Mouse (Mus musculus): ENCODE results near the gene 9530053A07Rik. TPM values are rescaled to one million over a fixed set of nuclear protein-coding genes. Genes with fewer than 3 reads are reported as not detected.

9530053A07Rik gene
- total and polyA plus RNA-seq, 3 experiments, result not detected

DNA sequence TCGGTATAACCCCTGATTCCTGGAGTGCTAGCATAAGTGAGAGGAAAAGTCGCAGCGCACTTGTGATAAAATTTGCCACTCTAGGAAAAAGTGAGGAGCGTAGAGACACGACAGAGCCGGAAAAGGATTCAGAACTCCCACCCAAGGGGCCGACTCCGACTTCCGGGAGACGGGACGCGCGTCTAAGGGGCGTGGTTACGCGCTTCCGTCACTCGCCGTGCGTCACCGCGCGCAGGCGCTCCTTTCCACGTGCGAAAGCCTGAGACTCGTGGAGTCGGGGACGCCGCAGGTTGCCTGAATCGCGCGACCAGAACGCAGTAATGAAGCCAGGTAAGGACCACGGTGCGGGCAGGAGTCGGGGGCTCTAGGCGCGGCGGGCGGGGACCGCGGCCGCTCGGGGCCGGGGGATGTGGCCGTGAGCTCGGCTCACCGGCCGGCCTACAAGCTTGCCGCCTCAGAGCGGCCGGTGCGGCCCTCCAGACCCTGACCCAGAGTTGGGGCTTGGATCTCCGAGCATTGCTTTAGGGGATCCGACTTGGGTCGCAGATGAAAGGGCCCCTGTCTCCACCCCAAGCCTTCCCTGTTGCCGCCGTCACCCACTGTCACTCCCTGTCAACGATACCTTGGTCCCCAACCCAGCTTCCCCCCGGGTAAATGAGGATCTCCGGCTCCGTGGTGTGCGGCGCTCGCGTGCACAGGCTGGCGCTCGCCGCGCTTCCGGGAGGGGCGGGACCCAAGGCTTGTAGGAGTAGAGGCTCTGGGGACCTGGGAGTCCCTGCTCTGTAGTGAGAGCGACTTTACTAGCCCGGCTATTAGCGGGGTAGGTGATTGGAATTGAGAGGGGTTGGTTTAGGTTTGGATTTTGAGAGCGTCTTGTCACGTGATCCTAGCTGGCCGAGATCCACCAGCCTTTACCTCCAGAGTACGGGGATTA lies 40.5 kb downstream of the 9530053A07Rik start, which contains the start of gene Fbl (continued):
- TF ChIP-seq BHLHE40 (IDR thresholded peaks at IDR 0.05; ENCODE audit: borderline replicate concordance, low read depth, low read length), result peak; percentile 61; the same call in 1 of the 2 replicates
- TF ChIP-seq ELF1 (IDR thresholded peaks at IDR 0.05; ENCODE audit: low read depth, low read length), result peak; percentile 98
- peak; percentile 95 for TF ChIP-seq POLR2AphosphoS2 (IDR thresholded peaks at IDR 0.05; ENCODE audit: low read length)
- TF ChIP-seq KAT2A (conservative IDR thresholded peaks at IDR 0.05; ENCODE audit: low read depth, low read length), result peak; percentile 45; the same call in 1 of the 2 replicates

DNA sequence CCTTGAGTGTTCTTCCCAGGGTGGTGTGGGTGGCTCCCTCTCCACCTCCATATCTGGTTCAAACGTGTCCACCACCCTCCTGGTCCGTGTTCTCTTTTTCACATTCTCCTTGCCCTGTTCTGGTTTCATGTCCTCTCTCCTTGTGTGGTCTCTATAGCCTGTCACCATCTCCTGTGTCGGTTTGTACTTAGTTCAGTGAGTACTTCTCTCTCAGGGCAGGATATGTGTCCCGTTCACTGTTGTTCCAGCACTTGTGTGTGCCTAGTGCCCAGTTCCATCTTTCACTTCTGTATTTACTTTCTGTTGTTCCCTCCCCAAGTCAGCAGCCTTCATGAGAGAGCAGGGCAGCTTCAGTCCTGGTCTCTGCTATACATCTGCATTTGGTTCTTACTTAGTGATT lies 46.1 kb downstream of the 9530053A07Rik start:
- H3K79me2 ChIP-seq (ENCODE audit: control insufficient read depth, insufficient read depth, low read length, poor library complexity), result peaks cover 52% of the 10 kb centered on the region
- no peak overlapping the region for H3K9ac ChIP-seq (ENCODE audit: control insufficient read depth, low read depth, low read length, poor library complexity, severe bottlenecking)
- H3K36me3 ChIP-seq (ENCODE audit: control insufficient read depth in 1 of 2, insufficient read depth in 2 of 2, low read length in 2 of 2), result peaks cover 15 to 16% of the 10 kb centered on the region in 2 experiments
- no peak overlapping the region for H3K4me3 ChIP-seq (ENCODE audit: control insufficient read depth in 1 of 2, insufficient read depth in 1 of 2, low read depth in 2 of 2, low read length in 2 of 2)
- no peak for TF ChIP-seq MYB (IDR thresholded peaks at IDR 0.05; ENCODE audit: low read depth, low read length)
- TF ChIP-seq CHD1 (IDR thresholded peaks at IDR 0.05; ENCODE audit: low read depth, low read length), result no peak
- TF ChIP-seq MAZ (IDR thresholded peaks at IDR 0.05; ENCODE audit: low read depth, low read length), result no peak
- TF ChIP-seq RAD21 (IDR thresholded peaks at IDR 0.05; ENCODE audit: low read depth, low read length), result no peak
- no peak for TF ChIP-seq CHD2 (IDR thresholded peaks at IDR 0.05; ENCODE audit: low read length)
- no peak for TF ChIP-seq HCFC1 (IDR thresholded peaks at IDR 0.05; ENCODE audit: low read depth, low read length)
- TF ChIP-seq ZMIZ1 (IDR thresholded peaks at IDR 0.05; ENCODE audit: low read depth, low read length), result no peak
- no peak for TF ChIP-seq UBTF (IDR thresholded peaks at IDR 0.05; ENCODE audit: borderline replicate concordance, insufficient read depth, low read depth, low read length)
- no peak for TF ChIP-seq JUND (IDR thresholded peaks at IDR 0.05; ENCODE audit: low read depth, low read length)
- no peak for TF ChIP-seq EP300 (IDR thresholded peaks at IDR 0.05; ENCODE audit: low read depth in 1 of 2, low read length in 2 of 2)
- TF ChIP-seq ZC3H11A (IDR thresholded peaks at IDR 0.05; ENCODE audit: low read depth, low read length), result no peak
- no peak for TF ChIP-seq GATA1 (IDR thresholded peaks at IDR 0.05; ENCODE audit: low read depth, low read length)
- no peak for TF ChIP-seq TBP (IDR thresholded peaks at IDR 0.05; ENCODE audit: low read depth, low read length)
- no peak for TF ChIP-seq ZNF384 (IDR thresholded peaks at IDR 0.05; ENCODE audit: low read depth, low read length)
- no peak for TF ChIP-seq KAT2A (conservative IDR thresholded peaks at IDR 0.05; ENCODE audit: low read depth, low read length)
- TF ChIP-seq ETS1 (IDR thresholded peaks at IDR 0.05; ENCODE audit: low read depth, low read length), result no peak
- no peak for TF ChIP-seq MYC (IDR thresholded peaks at IDR 0.05; ENCODE audit: low read depth, low read length)
- no peak for DNase-seq (ENCODE audit: low read depth, low spot score)
- no peak overlapping the region for H3K27ac ChIP-seq (ENCODE audit: control insufficient read depth, low read depth, low read length)
- peaks cover 0 to 20% of the 10 kb centered on the region in 2 experiments; a peak in 3 of 4 replicates for H3K4me1 ChIP-seq (ENCODE audit: control insufficient read depth in 1 of 2, insufficient read depth in 2 of 2, low read length in 2 of 2)
- no peaks in the 10 kb centered on the region for H3K9me3 ChIP-seq (replicated peaks; ENCODE audit: insufficient read depth, low read length)
- no peaks in the 10 kb centered on the region for H3K27me3 ChIP-seq (ENCODE audit: control insufficient read depth in 1 of 2, insufficient read depth in 2 of 2, low read length in 2 of 2)

Measured in MEL (cell line).